Mouse (Mus musculus) naive thymus-derived CD4-positive, alpha-beta T cell, adult 5 months (primary cell): ENCODE data around the gene Klhl4. TPM values are rescaled to one million over a fixed set of nuclear protein-coding genes. Genes with fewer than 3 reads are reported as not detected.

ENCODE experiments used
- polyA plus RNA-seq: library from polyadenylated mRNA; unstranded; fragments of 100-300 nt; shearing (Covaris generic); gene quantifications from one replicate; pipeline ENCODE4 v1.2.1, GENCODE M21; 2017

The Klhl4 gene
- 0.41 TPM for polyA plus RNA-seq

GRCm38 (mm10) chrX:114473782-114474731, at the start of gene Klhl4:
Klhl4 (plus strand) TSS chrX:114474333.

